Mouse (Mus musculus) brain, adult 2 months (tissue): ENCODE data around the gene Zrsr2.

Source experiments
- DNase-seq: peaks from one replicate; pipeline ENCODE4 v3.0.0; 2011; ENCODE audit warnings: low read depth, low spot score

Zrsr2 gene

GRCm38 (mm10) chrX:163958467-163958875 lies at the start of gene Zrsr2:
Gene Zrsr2, minus strand, starts transcription at chrX:163958661.
- DNase-seq: peak; percentile 94

DNA sequence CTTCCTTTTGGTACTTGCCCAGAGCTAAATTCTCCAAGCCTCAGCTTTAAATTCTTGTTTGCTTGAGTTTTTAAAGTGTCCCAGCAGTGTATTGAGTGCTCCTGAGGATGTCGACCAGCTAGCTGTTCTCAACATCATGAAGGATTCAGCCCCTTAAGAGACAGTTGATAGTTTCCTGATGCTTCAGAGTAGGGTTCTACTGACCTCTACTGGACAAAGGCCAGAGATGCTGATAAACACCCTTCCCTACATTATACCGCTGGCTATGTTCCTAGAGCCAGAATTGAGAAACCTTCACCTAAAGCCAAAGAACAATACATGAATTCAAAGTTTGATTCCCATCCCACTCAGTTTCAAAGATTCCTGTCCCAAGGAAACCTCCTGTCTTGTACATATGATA lies 46.3 kb upstream of the Zrsr2 start:
- DNase-seq: peak; percentile 54

DNA sequence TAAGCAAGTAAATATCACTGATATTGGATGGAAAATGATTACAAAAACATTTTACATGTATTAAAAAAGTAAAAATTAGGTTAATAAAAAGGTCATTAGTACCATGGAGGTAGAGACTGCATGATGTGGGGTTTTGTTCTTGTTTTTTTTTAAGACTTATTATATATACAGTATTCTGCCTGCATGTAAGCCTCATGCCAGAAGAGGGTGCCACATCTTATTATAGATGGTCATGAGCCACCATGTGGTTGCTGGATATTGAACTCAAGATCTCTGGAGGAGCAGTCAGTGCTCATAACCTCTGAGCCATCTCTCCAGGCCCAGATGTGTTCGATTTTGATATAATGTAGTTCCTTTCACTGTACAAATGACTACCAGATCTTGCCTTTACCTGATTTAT lies 41.4 kb upstream of the Zrsr2 start:
- DNase-seq: peak; percentile 10

- DNase-seq: no peak
Measured at GRCm38 (mm10) chrX:163996754-163997153, 38.3 kb upstream of the Zrsr2 start.

DNA sequence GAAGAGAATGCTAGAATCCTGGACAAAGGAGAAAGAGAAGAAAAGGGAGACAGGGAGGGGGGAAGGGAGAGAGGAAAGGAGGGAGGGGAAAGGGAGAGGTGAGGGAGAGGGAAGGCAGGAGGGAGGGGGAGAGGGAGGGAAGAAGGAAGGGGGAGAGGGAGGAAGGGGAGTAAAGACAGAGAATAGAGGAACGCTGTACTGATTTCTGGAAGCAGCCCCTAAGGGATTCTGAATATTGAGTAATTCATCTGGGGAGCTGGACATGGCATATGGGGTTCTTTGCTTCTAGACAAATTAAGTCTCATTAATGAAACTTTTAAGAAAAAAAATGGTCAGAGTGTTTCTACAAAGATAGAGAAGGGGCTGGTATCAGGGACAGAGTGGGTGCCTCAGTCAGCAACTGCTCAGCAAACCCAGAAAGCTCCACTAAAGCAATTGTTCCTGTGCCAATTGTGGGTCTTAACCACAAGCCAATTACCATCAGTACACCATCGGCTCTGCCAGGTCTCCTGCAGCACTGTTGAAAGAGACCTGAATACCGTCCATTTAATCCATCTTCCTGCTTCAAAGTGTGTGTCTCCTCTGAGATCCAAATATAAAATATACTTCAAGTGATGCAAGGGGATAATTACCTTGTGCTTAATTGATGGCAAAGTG lies 29.4 kb upstream of the Zrsr2 start:
- no peak for DNase-seq

DNA sequence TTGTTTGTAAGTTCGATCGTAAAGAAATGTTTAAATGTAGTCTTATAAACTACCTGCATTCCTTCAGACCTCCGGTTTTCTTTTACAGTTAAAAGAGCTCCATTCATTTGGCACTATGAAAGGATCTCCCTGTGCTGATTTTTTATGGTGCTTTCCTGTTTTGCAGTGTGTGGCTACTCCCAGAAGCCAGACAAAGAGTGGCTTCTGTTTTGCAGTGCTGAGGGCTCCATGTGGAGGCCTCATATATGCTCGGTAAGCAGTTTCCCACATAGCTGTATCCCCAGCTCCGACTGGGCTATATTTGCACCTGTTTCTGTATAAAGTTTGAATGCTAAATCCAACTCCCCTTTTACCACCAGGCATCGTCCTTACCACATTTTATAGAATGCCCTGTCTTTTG lies 23.7 kb upstream of the Zrsr2 start:
- no peak for DNase-seq

GRCm38 (mm10) chrX:163981500-163981899 lies 23.0 kb upstream of the Zrsr2 start:
- no peak for DNase-seq

DNA sequence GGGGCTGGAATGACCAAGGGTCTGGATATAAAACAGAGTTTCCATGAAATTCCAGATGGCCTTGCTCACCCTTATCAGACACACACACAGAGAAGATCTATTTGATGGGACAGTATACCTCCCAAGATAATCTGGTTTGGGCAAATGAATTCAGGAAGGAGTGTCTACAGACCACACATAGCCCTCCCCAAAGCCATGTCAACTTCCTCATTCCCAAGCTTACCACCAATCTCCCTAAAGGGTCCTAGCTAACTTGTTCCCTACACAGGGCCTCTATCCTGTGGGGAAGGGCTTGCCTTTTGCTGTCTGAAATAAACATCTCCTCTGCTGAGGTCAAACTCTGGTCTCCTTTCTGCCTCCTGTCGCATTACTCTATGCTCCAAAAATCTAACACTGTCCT lies 22.6 kb upstream of the Zrsr2 start:
- no peak for DNase-seq

- peak; percentile 68 for DNase-seq
Measured at GRCm38 (mm10) chrX:163957803-163958466, 526 bp downstream of the Zrsr2 start.

GRCm38 (mm10) chrX:163957381-163957780 lies 1.1 kb downstream of the Zrsr2 start:
- DNase-seq: no peak

DNA sequence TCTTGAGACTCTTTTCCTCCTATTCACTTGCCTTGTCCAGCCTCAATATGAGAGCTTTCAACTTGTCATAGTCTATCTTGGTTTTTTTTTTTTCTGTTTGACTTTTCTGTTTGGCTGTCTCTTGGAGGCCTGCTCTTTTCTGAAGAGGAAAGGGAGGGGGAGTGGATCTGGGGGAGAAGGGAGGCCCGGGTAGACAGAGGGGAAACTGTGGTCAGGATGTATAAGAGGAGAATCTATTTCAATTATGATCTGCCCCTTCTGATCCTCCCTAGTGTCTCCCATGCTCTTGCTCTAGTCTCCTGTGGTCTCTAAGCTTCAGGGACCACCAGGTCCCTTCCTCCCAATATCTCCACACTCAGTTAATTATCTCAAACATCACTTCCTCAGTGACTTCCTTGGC lies 6.8 kb downstream of the Zrsr2 start:
- DNase-seq: no peak

DNA sequence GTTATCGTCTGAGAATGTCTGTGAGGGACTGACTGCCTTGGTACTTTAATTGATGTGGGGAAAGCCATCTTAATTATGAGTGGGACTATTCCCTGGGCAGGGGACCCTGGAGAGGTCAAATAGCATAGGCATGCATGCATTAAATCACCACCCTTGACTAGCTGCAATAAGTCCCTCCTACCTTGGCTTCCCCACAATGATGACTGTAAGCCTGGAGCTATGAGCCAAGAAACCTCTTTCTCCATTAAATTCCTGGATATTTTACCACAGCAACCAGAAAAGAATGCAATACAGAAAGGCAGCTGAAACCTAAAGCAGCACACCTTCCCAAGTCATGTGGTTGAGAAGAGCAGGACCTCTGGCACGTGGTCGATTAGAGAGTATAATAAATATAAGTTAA lies 14.1 kb downstream of the Zrsr2 start:
- no peak for DNase-seq

DNA sequence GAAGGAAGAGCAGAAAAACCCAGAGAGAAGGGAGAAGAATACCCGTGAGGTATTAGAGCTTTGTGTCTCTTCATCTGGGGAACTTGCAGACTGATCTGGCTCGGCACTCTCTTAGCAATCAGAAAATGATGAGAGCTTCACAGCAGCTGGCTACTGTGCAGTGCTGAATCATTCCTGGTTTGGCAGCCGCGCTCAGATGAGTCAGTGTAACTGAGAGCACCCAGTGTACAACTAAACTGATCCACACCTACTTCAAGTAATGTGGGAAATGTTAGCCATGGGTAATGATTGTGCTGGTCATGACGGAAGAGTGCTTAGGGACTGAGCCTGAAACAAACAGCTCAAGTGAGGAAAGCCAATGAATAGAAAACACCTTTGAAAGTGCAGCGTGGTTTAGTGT lies 19.9 kb downstream of the Zrsr2 start:
- peak; percentile 85 for DNase-seq

GRCm38 (mm10) chrX:163934731-163935130 lies 23.7 kb downstream of the Zrsr2 start:
- no peak for DNase-seq

DNA sequence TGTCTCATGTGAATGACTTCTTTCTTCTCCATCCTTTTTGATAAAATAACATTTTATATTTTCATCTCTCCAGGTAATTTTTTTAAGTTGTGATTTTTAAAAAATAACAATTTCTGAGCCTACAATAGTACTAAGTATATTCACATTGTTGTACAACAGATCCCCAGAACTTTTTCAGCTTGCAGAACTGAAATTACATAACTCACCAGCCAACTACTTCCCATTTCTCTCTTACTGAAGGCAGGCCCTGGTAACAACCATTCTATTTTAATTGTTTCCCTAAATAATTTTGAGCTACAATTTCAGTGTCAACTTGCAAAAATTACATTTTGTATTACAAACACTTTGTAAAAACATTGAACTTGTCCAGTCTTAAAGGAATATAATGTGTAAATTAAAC lies 28.9 kb downstream of the Zrsr2 start:
- DNase-seq: no peak

- peak; percentile 28 for DNase-seq
Measured at GRCm38 (mm10) chrX:163912791-163913190, 45.7 kb downstream of the Zrsr2 start.

- peak; percentile 29 for DNase-seq
Measured at GRCm38 (mm10) chrX:163909381-163909780, 49.1 kb downstream of the Zrsr2 start.

DNA sequence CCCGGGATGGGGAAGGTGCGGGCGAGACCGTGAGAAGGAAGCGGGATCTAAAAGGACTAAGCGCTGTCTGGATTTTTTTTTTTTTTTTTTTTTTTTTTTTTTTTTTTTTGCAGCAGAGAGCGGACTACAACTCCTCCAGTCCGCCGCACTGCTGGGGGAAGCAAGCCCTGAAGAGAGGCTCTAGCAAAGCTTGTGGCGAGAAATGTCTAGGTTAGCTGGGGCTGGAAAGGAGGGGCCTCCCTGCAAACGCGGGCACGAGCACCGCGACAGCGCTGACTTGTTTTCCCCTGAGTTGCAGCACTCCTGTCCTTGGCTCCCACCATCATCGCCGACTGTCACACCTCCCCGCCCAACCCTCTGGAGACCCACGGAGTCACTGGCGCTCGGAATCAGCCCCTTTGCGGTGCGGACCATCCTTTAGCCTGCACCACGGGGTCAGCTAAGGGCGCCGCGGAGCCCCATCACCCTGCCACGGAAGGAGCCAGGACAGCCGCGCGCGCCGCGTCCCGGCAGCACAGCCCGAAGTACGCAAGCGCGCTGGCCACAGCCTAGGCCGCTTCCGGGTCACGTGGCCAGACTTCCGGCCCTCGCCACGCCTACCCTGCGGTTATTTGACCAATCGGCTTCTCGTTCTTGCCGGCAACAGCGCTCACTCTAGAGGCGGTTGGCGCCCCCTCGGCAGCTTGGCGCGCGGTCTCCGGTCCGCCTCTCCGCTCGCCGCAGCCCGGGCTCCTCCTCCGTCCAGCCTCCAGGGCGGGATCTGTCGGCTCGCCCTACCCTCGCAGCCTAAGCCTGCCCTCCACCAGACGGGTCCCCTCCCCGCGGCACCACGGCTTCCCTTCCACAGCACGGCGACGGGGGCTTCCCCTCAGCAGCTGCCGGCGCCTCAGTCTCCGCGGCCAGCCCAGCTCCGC lies 49.9 kb downstream of the Zrsr2 start, which contains the start of gene Ap1s2:
Ap1s2 (plus strand) TSS at position 681 of the 914 bp plus-strand sequence.
- peak; percentile 98 for DNase-seq

DNA sequence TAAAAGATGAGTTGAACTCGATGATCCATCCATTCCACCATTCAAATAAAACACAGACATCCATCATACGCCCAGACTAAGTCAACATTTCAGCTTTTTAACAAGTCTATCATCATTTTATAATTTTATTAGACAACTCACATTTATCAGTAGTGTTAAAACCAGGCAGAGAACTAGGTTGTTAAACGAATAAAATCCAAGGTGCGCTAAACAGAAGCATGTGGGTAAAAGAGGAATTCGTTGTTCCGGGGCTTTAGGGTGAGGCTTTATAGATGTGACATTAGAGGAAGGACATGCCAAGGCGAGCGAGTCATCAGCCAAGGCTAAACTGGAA lies 50.5 kb downstream of the Zrsr2 start:
- no peak for DNase-seq

DNA sequence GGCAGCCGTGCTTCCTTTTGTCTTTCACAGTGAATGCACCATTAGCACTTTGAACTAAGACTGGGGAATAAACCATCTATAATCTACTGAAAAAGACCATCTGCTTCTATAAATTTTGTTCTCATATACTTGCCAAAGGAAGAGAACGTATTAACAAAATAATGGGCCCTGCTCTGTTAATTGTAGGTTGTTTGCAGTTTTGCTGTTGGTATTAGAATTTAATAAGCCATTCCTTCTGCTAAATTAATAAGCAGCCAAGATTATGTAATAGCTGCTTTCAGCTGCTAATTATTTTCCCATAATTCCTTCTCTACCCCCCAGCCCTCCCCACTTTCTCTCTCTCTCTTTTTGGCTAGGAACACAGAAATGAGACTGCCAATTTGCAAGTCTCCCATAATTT lies 51.6 kb downstream of the Zrsr2 start:
- no peak for DNase-seq

DNA sequence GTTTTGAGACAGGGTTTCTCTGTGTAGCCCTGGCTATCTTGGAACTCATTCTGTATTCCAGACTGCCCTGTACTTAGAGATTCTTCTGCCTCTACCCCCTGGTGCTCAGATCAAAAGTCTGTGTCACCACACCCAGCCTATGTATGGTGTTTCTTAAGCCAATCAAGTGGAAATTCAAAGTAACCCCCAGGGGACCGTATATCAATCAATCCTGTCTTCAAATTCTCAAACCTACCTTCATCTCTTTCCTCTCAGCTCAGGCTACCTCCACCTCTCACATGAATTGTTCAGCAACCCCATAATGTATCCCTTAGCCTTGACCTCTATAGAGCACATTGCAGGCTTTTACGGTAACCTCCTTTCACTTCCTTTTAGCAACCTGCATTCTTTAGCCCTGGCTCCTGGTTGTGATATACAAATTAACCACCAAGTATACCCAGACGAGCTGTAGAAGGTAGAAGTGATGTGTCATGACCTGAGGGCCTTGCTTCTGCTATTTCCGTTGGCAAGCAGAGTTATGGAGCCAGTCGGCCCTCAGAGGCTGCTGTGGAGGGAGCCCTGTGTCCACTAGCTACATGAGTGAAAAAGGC lies 58.9 kb downstream of the Zrsr2 start:
- no peak for DNase-seq

DNA sequence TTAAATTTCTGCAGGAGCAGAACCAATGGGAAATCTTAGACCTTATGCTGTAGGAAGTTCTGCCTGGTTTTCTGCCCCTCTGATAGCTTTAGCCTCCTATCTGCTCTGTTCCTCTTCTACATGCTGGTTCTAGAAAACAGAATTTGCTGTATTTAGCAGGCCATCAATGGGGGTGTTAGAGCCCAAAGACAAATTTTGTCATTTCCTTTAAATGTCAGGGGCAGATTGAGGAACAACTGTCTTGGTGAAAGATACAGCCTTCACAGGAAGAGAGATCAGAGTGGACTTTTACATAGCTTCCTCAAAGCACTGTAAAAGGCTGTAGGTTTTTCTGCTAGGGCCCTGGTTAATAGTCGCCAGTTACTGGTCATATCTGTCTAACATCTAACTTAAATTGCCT lies 61.1 kb downstream of the Zrsr2 start:
- DNase-seq: no peak
